ENCODE assay signal across 28 mouse cellular contexts in genomic region chr4:44320448-44320847, GRCm38 (mm10). TPM values are rescaled to one million over a fixed set of nuclear protein-coding genes. Genes with fewer than 3 reads are reported as not detected.
A peak's percentile ranks its signal among the peaks of the same experiment; 100 is the strongest.
DNase-seq lines count a peak whose midpoint lies in the region; ATAC-seq lines count a peak whose summit lies in the region.
"Had no signal": no experiment of that assay in that cellular context is flagged by ENCODE, and none has a peak within 500 bp of the region (broad histone marks: within the 10 kb centered on the region; RNA-seq: fewer than 3 reads in every experiment).

No protein-coding gene starts in this region.

- no peak overlapping the region for H3K4me2 ChIP-seq in kidney, embryonic 14.5 days (replicated peaks; ENCODE audit: low read depth, low read length)
- H3K4me2 ChIP-seq in kidney, embryonic 15.5 days, result no peak overlapping the region
- H3K4me2 ChIP-seq: embryonic facial prominence, embryonic 13.5 days; embryonic facial prominence, embryonic 15.5 days; forebrain, embryonic 12.5 days had no signal

- H3K27me3 ChIP-seq in kidney, embryonic 14.5 days (ENCODE audit: control insufficient read depth, insufficient read depth, low read length), result no peaks in the 10 kb centered on the region
- no peaks in the 10 kb centered on the region for H3K27me3 ChIP-seq in kidney, embryonic 15.5 days
- H3K27me3 ChIP-seq: CH12.LX; embryonic facial prominence, embryonic 13.5 days; embryonic facial prominence, embryonic 15.5 days; forebrain, embryonic 12.5 days; Patski had no signal

- no peaks in the 10 kb centered on the region for H3K9me3 ChIP-seq in kidney, embryonic 14.5 days (ENCODE audit: control insufficient read depth, low read length)
- no peaks in the 10 kb centered on the region for H3K9me3 ChIP-seq in kidney, embryonic 15.5 days (replicated peaks)
- H3K9me3 ChIP-seq: embryonic facial prominence, embryonic 13.5 days; embryonic facial prominence, embryonic 15.5 days; forebrain, embryonic 10.5 days; forebrain, embryonic 12.5 days; G1E had no signal

- 95% methylated on average over 6 of the region's 6 CpGs for WGBS in kidney, embryonic 14.5 days
- 95% methylated on average over 6 of the region's 6 CpGs for WGBS in kidney, embryonic 15.5 days

- peaks cover 13% of the 10 kb centered on the region for H3K36me3 ChIP-seq in kidney, embryonic 14.5 days (ENCODE audit: control insufficient read depth, insufficient read depth, low read length)
- peaks cover 41% of the 10 kb centered on the region for H3K36me3 ChIP-seq in kidney, embryonic 15.5 days
- H3K36me3 ChIP-seq: embryonic facial prominence, embryonic 15.5 days had no signal

- no peak overlapping the region for H3K4me3 ChIP-seq in kidney, embryonic 14.5 days (ENCODE audit: low read length)
- no peak overlapping the region for H3K4me3 ChIP-seq in kidney, embryonic 15.5 days (replicated peaks)
- H3K4me3 ChIP-seq: embryonic facial prominence, embryonic 13.5 days; embryonic facial prominence, embryonic 15.5 days; erythroblast, embryonic 14.5 days; forebrain, embryonic 10.5 days; forebrain, embryonic 12.5 days had no signal

- H3K4me1 ChIP-seq in kidney, embryonic 14.5 days (ENCODE audit: control insufficient read depth, insufficient read depth, low read length), result no peaks in the 10 kb centered on the region
- H3K4me1 ChIP-seq in kidney, embryonic 15.5 days, result no peaks in the 10 kb centered on the region
- H3K4me1 ChIP-seq: embryonic facial prominence, embryonic 13.5 days; embryonic facial prominence, embryonic 15.5 days; forebrain, embryonic 10.5 days; forebrain, embryonic 12.5 days had no signal

- DNase-seq in frontal cortex, adult 2 months (ENCODE audit: extremely low spot score in 1 of 2, low spot score in 1 of 2), result no peak
- peak; percentile 18 for DNase-seq in brain, adult 2 months (ENCODE audit: low read depth, low spot score)
- DNase-seq: adrenal gland, adult 8-10 months; adrenal gland, postnatal 14 days; adrenal gland, postnatal 36 days; B cell, adult 2 months; cerebellum, adult 11 months; cerebellum, adult 18-20 months; cerebellum, adult 8-10 months; cerebellum, adult 9-11 months; cerebellum, postnatal 14 days; cerebellum, postnatal 36 days; embryo, embryonic 11 days had no signal

- H3K9ac ChIP-seq in kidney, embryonic 14.5 days (ENCODE audit: low read depth, low read length), result 0 out of 2 replicates have a peak overlapping the region, but pooled peaks have one; percentile 4
- H3K9ac ChIP-seq in kidney, embryonic 15.5 days, result no peak overlapping the region
- H3K9ac ChIP-seq: embryonic facial prominence, embryonic 13.5 days; embryonic facial prominence, embryonic 15.5 days; forebrain, embryonic 12.5 days had no signal

- H3K27ac ChIP-seq in kidney, embryonic 14.5 days (ENCODE audit: low read depth, low read length), result no peak overlapping the region
- H3K27ac ChIP-seq in kidney, embryonic 15.5 days, result no peak overlapping the region
- H3K27ac ChIP-seq: embryonic facial prominence, embryonic 13.5 days; embryonic facial prominence, embryonic 15.5 days; forebrain, embryonic 10.5 days; forebrain, embryonic 12.5 days had no signal

- ATAC-seq in frontal cortex, adult (ENCODE audit: low TSS enrichment), result peak; percentile 77
- no peak for ATAC-seq in kidney, embryonic 14.5 days (ENCODE audit: low FRiP score, low TSS enrichment)
- no peak for ATAC-seq in kidney, embryonic 15.5 days (replicated peaks; ENCODE audit: low FRiP score)
- ATAC-seq: activated CD4-positive, CD25-positive, alpha-beta regulatory T cell, adult 4 months; CD4-positive, CD25-positive, alpha-beta regulatory T cell, adult 4 months; forebrain, embryonic 14.5 days; forebrain, embryonic 16.5 days; Patski had no signal

RNA-seq across cellular contexts. Expression of gene Melk, which starts 19.8 kb away (rescaled TPM):
- 0.52 and 0.84 TPM in 2 replicates for polyA plus RNA-seq in frontal cortex, adult 2 months (2012; rRNA removed)
- 41.6 and 52.6 TPM in 2 replicates for polyA plus RNA-seq in kidney, embryonic 14.5 days (2014; fragmentation: Nextera tagmentation; extraction: Ambion mirVana)
- 47.9 and 49.5 TPM in 2 replicates for polyA plus RNA-seq in kidney, embryonic 15.5 days (2015; fragmentation: Nextera tagmentation; extraction: Ambion mirVana)

Comparison
In these comparisons a context has a peak if more than half of its experiments do, and no peak if none do; other contexts are left out.
1. RNA of gene Melk, which starts 19.8 kb away (polyA plus RNA-seq): 41.6 to 52.6 TPM in kidney, embryonic 14.5 days and 47.9 to 49.5 TPM in kidney, embryonic 15.5 days; 0.52 to 0.84 TPM in frontal cortex, adult 2 months; every median in the first group is over 10 times any median in the second.